29 mouse cellular contexts compared by ENCODE assay signal in the genomic region with DNA sequence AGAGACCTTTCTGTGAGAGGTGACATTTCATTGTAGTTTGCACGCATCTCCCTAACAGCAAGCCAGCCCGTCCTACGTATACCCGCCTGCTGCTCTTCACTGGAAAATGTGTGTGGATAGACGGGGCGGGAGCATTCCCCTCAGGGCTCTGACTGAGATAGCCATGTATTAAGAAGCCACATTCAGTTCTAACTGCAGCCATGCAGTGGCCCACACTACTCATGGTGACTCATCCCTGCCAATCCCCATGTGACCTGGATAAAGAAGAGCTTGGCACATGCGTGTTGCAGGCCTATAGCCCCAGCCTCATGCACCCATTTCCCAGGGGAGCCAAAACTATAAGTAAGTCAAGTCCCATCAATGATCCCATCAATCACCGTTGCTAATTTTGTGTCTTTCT. TPM values are rescaled to one million over a fixed set of nuclear protein-coding genes. Genes with fewer than 3 reads are reported as not detected.
A peak's percentile ranks its signal among the peaks of the same experiment; 100 is the strongest.
DNase-seq lines count a peak whose midpoint lies in the region; ATAC-seq and TF ChIP-seq lines count a peak whose summit lies in the region.
"Had no signal": no experiment of that assay in that cellular context is flagged by ENCODE, and none has a peak within 500 bp of the region (broad histone marks: within the 10 kb centered on the region; RNA-seq: fewer than 3 reads in every experiment).

No protein-coding gene starts in this region.

- H3K4me1 ChIP-seq in megakaryocyte, embryonic 14.5 days = peaks cover 71% of the 10 kb centered on the region
- peaks cover 17% of the 10 kb centered on the region for H3K4me1 ChIP-seq in thymus, adult 2 months (replicated peaks; ENCODE audit: control insufficient read depth, insufficient read depth, low read length)
- peaks cover 3% of the 10 kb centered on the region; the same call in 1 of the 2 replicates for H3K4me1 ChIP-seq in forebrain, postnatal 0 days (ENCODE audit: insufficient read depth)

- TF ChIP-seq POLR2A in myocyte (IDR thresholded peaks at IDR 0.05; ENCODE audit: insufficient read length, low read depth) = no peak
- TF ChIP-seq POLR2A in thymus, adult 2 months (IDR thresholded peaks at IDR 0.05; ENCODE audit: control insufficient read depth, extremely low read depth, insufficient read depth, low read length, poor library complexity) = no peak

- no peak overlapping the region for H3K9ac ChIP-seq in forebrain, postnatal 0 days
- H3K9ac ChIP-seq: embryonic facial prominence, embryonic 15.5 days; forebrain, embryonic 12.5 days; heart, embryonic 15.5 days; limb, embryonic 15.5 days; liver, embryonic 15.5 days; lung, embryonic 14.5 days; midbrain, embryonic 12.5 days; neural tube, embryonic 13.5 days had no signal

- no peaks in the 10 kb centered on the region for H3K27me3 ChIP-seq in megakaryocyte, embryonic 14.5 days (replicated peaks)
- H3K27me3 ChIP-seq in myocyte (ENCODE audit: control insufficient read depth, insufficient read depth, insufficient read length) = no peaks in the 10 kb centered on the region
- no peaks in the 10 kb centered on the region for H3K27me3 ChIP-seq in thymus, adult 2 months (ENCODE audit: control insufficient read depth, insufficient read depth, low read length)
- H3K27me3 ChIP-seq in forebrain, postnatal 0 days (ENCODE audit: insufficient read depth, low read length) = no peaks in the 10 kb centered on the region
- H3K27me3 ChIP-seq: embryonic facial prominence, embryonic 15.5 days; forebrain, embryonic 12.5 days; heart, embryonic 15.5 days; limb, embryonic 15.5 days; liver, embryonic 15.5 days; midbrain, embryonic 12.5 days; neural tube, embryonic 13.5 days had no signal

- no peak for ATAC-seq in megakaryocyte, adult 5-6 weeks (ENCODE audit: poor library complexity, severe bottlenecking)
- ATAC-seq in forebrain, postnatal 0 days = no peak
- ATAC-seq: hindbrain, embryonic 16.5 days had no signal

- peak overlapping the region; percentile 14 for H3K4me2 ChIP-seq in myocyte (ENCODE audit: low read depth)
- no peak overlapping the region for H3K4me2 ChIP-seq in forebrain, postnatal 0 days (ENCODE audit: low read depth)
- H3K4me2 ChIP-seq: embryonic facial prominence, embryonic 15.5 days; forebrain, embryonic 12.5 days; heart, embryonic 15.5 days; limb, embryonic 15.5 days; liver, embryonic 15.5 days; lung, embryonic 14.5 days; midbrain, embryonic 12.5 days; neural tube, embryonic 13.5 days had no signal

- H3K36me3 ChIP-seq in megakaryocyte, embryonic 14.5 days (replicated peaks; ENCODE audit: low read length) = peaks cover 58% of the 10 kb centered on the region
- peaks cover 2% of the 10 kb centered on the region for H3K36me3 ChIP-seq in myocyte (ENCODE audit: control insufficient read depth, insufficient read depth)
- no peaks in the 10 kb centered on the region for H3K36me3 ChIP-seq in thymus, adult 2 months (ENCODE audit: control insufficient read depth, insufficient read depth, low read length)
- H3K36me3 ChIP-seq in forebrain, postnatal 0 days (ENCODE audit: insufficient read depth) = no peaks in the 10 kb centered on the region
- H3K36me3 ChIP-seq: embryonic facial prominence, embryonic 10.5 days; forebrain, embryonic 12.5 days; heart, embryonic 15.5 days; limb, embryonic 10.5 days; liver, embryonic 15.5 days; midbrain, embryonic 12.5 days; neural tube, embryonic 13.5 days had no signal

- H3K9me3 ChIP-seq in megakaryocyte, embryonic 14.5 days = no peaks in the 10 kb centered on the region
- no peaks in the 10 kb centered on the region for H3K9me3 ChIP-seq in forebrain, postnatal 0 days (ENCODE audit: low read length)
- H3K9me3 ChIP-seq: embryonic facial prominence, embryonic 10.5 days; embryonic facial prominence, embryonic 15.5 days; forebrain, embryonic 12.5 days; heart, embryonic 10.5 days; heart, embryonic 15.5 days; limb, embryonic 10.5 days; limb, embryonic 15.5 days; liver, embryonic 15.5 days; midbrain, embryonic 12.5 days; neural tube, embryonic 13.5 days had no signal

- H3K79me2 ChIP-seq in myocyte (ENCODE audit: control insufficient read depth, insufficient read depth) = peaks cover 61% of the 10 kb centered on the region

- peak overlapping the region; percentile 42 for H3K4me3 ChIP-seq in megakaryocyte, embryonic 14.5 days (replicated peaks)
- H3K4me3 ChIP-seq in myocyte = no peak overlapping the region
- no peak overlapping the region for H3K4me3 ChIP-seq in thymus, adult 2 months (ENCODE audit: control insufficient read depth, insufficient read depth, low read length)
- H3K4me3 ChIP-seq in forebrain, postnatal 0 days (ENCODE audit: low read depth, low read length) = no peak overlapping the region
- H3K4me3 ChIP-seq: embryonic facial prominence, embryonic 10.5 days; embryonic facial prominence, embryonic 15.5 days; forebrain, embryonic 12.5 days; heart, embryonic 10.5 days; heart, embryonic 15.5 days; limb, embryonic 10.5 days; limb, embryonic 15.5 days; liver, embryonic 15.5 days; midbrain, embryonic 12.5 days; neural tube, embryonic 13.5 days had no signal

- no peak for TF ChIP-seq CTCF in thymus, adult 2 months (IDR thresholded peaks at IDR 0.05; ENCODE audit: borderline replicate concordance, control insufficient read depth, extremely low read depth, insufficient read depth, low read length, poor library complexity)
- no peak for TF ChIP-seq CTCF in forebrain, postnatal 0 days (IDR thresholded peaks at IDR 0.05; ENCODE audit: low read depth)

- peak; percentile 77 for DNase-seq in NIH3T3 (ENCODE audit: low read depth)
- peak; percentile 25 for DNase-seq in adrenal gland, postnatal 10 days
- no peak for DNase-seq in thymus, adult 2 months
- DNase-seq in forebrain, postnatal 0 days = no peak
- no peak for DNase-seq in cerebellum, adult 11-12 months
- DNase-seq: cerebellum, adult 11 months; cerebellum, postnatal 14 days; gastrocnemius, postnatal 25 days; heart, adult 11 months; kidney, adult 2 months; layer of hippocampus, adult 9-11 months; lung, embryonic 14.5 days; lung, postnatal 14 days; thymus, postnatal 4 days had no signal

- H3K27ac ChIP-seq in thymus, adult 2 months (ENCODE audit: control insufficient read depth, insufficient read depth, low read length) = no peak overlapping the region
- H3K27ac ChIP-seq in forebrain, postnatal 0 days (ENCODE audit: low read depth, low read length) = no peak overlapping the region
- H3K27ac ChIP-seq: embryonic facial prominence, embryonic 10.5 days; embryonic facial prominence, embryonic 15.5 days; forebrain, embryonic 12.5 days; heart, embryonic 10.5 days; heart, embryonic 15.5 days; kidney, postnatal 0 days; limb, embryonic 10.5 days; limb, embryonic 15.5 days; liver, embryonic 15.5 days; midbrain, embryonic 12.5 days; neural tube, embryonic 13.5 days had no signal

- WGBS in thymus, adult 2 months = 95% methylated on average over 8 of the region's 8 CpGs
- WGBS in forebrain, postnatal 0 days = 95% methylated on average over 8 of the region's 8 CpGs

- H3ac ChIP-seq in myocyte (ENCODE audit: control insufficient read depth, insufficient read length) = no peak overlapping the region

TF ChIP-seq in myocyte, 11 proteins besides CTCF, POLR2A, EP300 and RAD21:
- TF ChIP-seq USF1 (IDR thresholded peaks at IDR 0.05; ENCODE audit: low read depth) (peak; percentile 92), MYOG (IDR thresholded peaks at IDR 0.05; ENCODE audit: control insufficient read depth in 1 of 3, insufficient read depth in 1 of 3, insufficient read length in 2 of 3, low read depth in 2 of 3) (no peak), MYOD1 (IDR thresholded peaks at IDR 0.05; ENCODE audit: control insufficient read depth in 1 of 3, insufficient read length in 2 of 3, low read depth in 2 of 3) (no peak)

RNA-seq across cellular contexts. Expression of gene Dap, which starts 3.7 kb away (rescaled TPM):
- polyA plus RNA-seq in megakaryocyte, embryonic 14.5 days (2012; ENCODE audit: insufficient read depth, low replicate concordance) = 121 and 178 TPM in 2 replicates
- total RNA-seq in megakaryocyte, adult 5-6 weeks (2015) = 91.4 and 97.3 TPM in 2 replicates
- 63.1 and 66.6 TPM in 2 replicates for total RNA-seq in megakaryocyte, adult 5-6 weeks (2017)
- total RNA-seq in adrenal gland, postnatal 10 days (2021) = 10 to 100 TPM; 71.1 to 81.2 TPM
- polyA plus RNA-seq in myocyte (2012; fragmentation: generic; extraction: Trizol) = 417 TPM
- 34.9 and 48.1 TPM in 2 replicates for polyA plus RNA-seq in thymus, adult 2 months (2012; rRNA removed)
- total RNA-seq in forebrain, postnatal 0 days (2014; rRNA removed) = 14.1 and 16.1 TPM in 2 replicates
- polyA plus RNA-seq in forebrain, postnatal 0 days (2015; fragmentation: Nextera tagmentation; extraction: Ambion mirVana) = 21.1 and 22.6 TPM in 2 replicates

Comparison
In these comparisons a context has a peak if more than half of its experiments do, and no peak if none do; other contexts are left out.
1. DNase-seq: peak in NIH3T3 (single experiment) and adrenal gland, postnatal 10 days (single experiment); none in thymus, adult 2 months (single experiment), forebrain, postnatal 0 days (single experiment) and cerebellum, adult 11-12 months (single experiment).